Mouse (Mus musculus) lung, adult 2 months (tissue): Measurements from ENCODE around the gene Mtpn.

Experiments used
- CTCF ChIP-seq: fragments of 200-500 bp; IDR thresholded peaks from 2 replicates; pipeline ENCODE4 v1.5.1; 2011; ENCODE audit warnings: mild to moderate bottlenecking, low read length, control low read depth; ENCODE audit not compliant: insufficient read depth
- POLR2A ChIP-seq: fragments of 200-500 bp; IDR thresholded peaks from 2 replicates; pipeline ENCODE4 v1.6.1; 2011; ENCODE audit warnings: low read depth, mild to moderate bottlenecking, control low read depth, low read length, borderline replicate concordance; ENCODE audit errors: extremely low read depth

GRCm38 (mm10) chr6:35497406-35497805, 42.3 kb downstream of the Mtpn start:
- TF ChIP-seq POLR2A (no peak), CTCF (no peak)
